Mouse (Mus musculus) heart, postnatal 36 days (tissue): Measurements from ENCODE around the gene Hps5. TPM values are rescaled to one million over a fixed set of nuclear protein-coding genes. Genes with fewer than 3 reads are reported as not detected.
"Not testable (repeated sequence)": the region's sequence is repeated elsewhere in the genome, so short reads cannot be mapped to it uniquely, and the experiment has no call there.

Experiments used
- DNase-seq, 2 experiments: peaks; one replicate each; pipeline ENCODE4 v3.0.0; 2021 to 2022
- intact Hi-C: fragments of 180-260 bp; cut with DNase I; formaldehyde crosslinking; loops from one replicate; pipeline ENCODE4 v1.15.1; 2025
- total RNA-seq, 2 experiments: library from RNA; stranded (reverse); gene quantifications; 2 replicates each; pipeline ENCODE4 v1.2.3; 2021

Hps5 gene
- total RNA-seq, 2 experiments from 2014 or later, result 8.8 to 12.7 TPM

DNA sequence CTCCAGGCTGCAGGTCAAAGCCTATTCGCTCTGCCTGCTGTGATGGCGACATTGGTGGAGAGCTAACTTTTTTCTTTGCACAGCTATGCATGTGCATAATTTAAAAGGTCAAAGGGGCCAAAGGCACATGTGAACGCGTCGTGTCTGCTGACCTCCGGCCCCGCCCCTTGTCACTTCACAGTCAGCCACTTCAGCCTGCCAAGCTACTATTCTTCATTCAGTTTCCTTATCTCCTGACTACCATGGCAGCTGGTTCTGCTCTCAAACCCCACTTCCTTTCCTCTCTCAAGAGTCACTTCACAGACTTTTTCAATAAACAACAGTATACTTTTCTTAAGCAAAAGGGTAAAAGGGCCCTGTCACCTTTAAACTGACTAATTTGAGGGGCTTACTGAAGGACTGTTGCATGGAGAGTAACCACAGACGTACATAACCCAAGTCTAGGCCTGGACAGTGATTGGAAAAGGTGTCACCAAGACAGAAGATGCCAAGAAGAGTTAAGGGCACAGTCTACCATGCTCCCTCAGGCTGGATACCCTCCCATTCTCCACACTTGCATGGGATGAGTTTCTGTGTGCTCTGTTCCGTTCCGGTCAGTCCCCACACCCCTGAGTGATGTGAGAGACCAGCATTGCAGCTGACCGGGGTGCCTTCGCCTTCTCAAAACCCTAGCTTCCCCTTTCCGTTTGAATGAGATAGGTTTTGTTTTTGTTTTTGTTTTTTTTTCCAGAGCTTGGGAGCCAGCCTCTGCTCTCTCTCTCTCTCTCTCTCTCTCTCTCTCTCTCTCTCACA lies 35.1 kb upstream of the Hps5 start:
- intact Hi-C loops, result loop anchor here (2.0 kb wide), 1 partner anchor 20 kb away; no protein-coding TSS in a partner anchor
- no peak for DNase-seq

DNA sequence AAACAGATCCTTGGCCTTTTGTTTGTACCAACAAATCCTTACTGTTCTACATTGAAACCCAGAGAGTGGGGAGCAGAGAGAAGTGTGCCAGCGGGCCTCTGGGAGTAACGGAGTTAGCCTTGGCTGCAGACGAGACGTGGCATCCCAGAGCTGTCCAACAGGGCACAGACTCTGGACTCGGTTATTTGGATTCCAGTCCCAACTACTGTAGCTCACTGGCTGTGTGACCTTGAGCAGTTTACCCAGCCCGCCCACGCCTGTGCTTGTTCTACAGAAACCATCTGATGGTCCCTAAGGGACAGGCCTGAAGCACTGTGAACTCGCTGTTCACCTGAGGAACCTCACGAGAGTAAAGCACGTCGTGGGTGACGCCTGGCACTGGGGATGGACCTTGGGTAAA lies 34.0 kb upstream of the Hps5 start:
- DNase-seq, result no peak
- intact Hi-C loops, result loop anchor here (2.0 kb wide), 1 partner anchor 21 kb away; no protein-coding TSS in a partner anchor

DNA sequence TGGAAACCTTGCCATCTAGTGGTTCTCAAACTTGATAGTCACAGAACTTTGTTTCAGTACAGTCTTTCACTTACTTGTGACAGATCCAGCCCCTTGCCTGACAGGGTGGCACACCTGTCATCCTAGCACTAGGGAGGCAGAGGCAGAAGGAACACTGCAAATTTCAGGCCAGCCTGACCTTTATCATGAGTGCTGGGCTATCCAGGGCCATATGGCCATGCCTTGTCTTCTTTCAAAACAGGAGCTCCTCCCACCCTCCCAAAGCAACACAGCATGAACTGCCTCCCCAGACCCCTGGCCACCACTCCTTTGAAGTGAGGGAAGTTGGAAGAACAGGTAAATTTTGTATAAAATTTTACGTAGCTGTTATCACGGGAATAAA lies 31.9 kb upstream of the Hps5 start:
- intact Hi-C loops, result no loop called here
- no peak for DNase-seq

DNA sequence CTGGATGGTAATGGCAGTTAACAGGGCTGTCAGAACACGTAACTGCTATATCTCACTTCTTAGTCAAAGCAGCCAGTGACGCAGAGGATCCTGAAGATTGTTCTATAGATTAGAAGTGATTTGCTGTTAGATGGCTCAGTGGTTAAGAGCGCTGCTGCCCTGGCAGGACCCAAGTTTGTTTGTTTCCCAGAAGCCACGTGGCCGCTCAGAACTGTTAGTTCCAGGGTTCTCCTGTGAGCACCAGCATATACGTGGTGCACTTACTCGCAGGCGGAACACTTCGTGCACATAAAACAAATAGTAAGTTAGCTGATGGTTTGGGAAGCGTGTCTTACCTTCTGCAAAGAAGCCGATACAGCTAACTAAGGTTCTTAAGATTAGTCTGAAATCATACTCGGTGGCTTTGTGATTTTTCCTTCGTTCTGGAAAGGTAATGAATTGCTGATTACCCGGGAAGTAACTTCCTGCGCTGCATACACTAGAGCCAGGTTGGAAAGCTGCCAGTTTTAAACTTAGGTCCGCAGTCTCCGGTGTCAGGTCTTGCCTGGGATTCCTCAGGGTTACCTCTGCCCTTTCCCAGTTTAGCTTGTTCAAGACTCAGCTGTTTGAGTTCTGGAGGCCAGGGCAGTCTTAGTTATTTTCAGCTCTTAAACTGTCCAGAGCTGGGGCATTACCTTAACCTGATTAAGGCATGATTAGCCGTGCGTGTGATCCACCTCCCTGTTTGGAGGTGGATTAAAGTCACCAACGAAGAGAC lies 31.4 kb upstream of the Hps5 start:
- intact Hi-C loops, result no loop called here

DNA sequence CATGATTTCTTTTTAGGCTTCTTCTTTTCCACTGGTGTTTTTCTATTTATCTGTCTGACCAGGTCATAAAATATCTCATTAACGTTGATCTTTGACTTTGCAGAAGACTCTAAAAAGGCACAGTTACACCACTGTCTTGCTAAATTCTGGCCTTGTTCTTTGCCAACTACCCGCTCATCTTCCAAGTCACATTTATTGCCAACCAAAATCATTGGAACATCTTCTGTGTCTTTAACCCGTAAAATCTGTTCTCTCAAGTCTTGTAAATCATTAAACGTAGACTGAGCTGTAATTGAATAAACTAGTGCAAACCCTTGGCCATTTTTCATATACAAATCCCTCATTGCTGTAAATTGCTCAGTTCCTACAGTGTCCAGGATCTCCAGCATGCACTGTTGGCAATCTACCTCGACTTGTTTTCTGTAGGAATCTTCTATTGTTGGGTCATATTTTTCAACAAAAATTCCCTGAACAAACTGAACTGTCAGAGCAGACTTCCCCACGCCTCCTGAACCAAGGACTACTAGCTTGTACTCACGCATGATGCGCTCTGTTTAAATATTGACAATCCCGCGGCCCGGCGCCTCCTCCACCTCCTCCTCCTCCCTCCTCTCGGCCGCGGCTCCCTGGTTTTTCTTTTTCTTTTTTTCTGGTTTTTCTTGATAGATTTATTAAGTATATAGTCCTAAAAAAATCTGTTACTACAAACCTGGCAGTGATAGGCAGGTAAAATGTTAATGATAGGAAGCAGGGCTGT lies 25.2 kb upstream of the Hps5 start:
- intact Hi-C loops, DNase-seq: not testable (repeated sequence)

More for the DNA sequence above, 31.4 kb upstream of the Hps5 start:
- DNase-seq, result no peak

DNA sequence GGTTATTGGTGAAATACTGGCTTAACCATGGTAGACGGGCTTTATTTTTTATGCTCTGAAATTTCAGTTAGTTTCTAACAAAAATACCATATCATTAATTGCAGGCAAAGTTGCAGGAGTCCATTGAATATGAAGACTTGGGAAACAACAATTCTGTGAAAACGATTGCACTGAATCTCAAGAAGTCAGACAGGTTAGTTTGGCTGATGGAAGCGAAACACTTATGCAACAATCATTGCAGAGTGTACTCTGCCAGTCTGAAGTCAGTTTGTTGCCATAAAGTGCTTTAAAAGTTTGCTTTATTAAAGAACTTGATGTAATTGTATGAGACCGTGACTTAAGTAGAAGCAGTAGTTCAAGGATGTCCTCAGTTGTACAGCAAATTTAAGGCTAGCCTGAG lies 18.1 kb upstream of the Hps5 start:
- intact Hi-C loops, result loop anchor here (10.0 kb wide), 1 partner anchor 91 kb away; no protein-coding TSS in a partner anchor
- no peak for DNase-seq

DNA sequence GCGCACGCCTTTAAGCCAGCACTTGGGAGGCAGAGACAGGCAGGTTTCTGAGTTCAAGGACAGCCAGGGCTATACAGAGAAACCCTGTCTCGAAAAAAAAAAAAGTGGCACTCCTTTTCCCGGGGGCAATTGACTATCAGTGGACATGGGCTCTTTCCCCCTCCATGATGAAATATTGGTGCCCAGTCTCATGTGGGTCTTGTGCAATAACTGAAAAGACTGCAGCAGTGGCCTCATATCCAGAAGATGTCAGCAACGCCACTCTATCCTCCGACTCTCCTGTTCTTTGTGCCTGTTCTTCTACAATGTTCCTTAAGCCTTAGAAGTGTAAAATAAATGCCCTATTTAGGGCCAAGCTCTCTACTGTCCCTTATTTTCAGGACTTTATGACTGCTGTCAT lies 14.5 kb upstream of the Hps5 start:
- no peak for DNase-seq
- intact Hi-C loops, result loop anchor here (10.0 kb wide), 1 partner anchor 94 kb away; no protein-coding TSS in a partner anchor

DNA sequence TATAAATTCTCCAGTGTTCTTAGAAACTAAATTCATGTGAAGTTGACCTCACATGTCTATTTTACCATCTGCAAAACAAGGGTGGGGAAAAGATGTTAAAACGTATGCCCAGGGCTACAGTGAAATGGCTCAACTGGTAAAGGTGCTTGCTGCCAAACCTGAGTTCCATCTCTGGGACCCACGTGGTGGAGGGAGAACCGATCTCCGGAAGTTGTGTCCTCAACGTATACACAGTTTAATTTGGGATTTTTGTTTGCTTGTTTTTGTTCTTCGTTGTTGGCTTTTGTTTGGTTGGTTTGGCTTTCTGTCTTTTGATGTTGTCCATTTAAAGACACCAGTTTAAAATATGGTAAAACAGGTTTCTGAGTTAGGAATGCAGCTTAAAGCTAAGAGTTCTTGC lies 915 bp upstream of the Hps5 start:
- DNase-seq, result no peak
- intact Hi-C loops, result loop anchor here (1.0 to 5.0 kb wide), 2 partner anchors 49 to 121 kb away; partner anchors contain the start of gene Tsg101

DNA sequence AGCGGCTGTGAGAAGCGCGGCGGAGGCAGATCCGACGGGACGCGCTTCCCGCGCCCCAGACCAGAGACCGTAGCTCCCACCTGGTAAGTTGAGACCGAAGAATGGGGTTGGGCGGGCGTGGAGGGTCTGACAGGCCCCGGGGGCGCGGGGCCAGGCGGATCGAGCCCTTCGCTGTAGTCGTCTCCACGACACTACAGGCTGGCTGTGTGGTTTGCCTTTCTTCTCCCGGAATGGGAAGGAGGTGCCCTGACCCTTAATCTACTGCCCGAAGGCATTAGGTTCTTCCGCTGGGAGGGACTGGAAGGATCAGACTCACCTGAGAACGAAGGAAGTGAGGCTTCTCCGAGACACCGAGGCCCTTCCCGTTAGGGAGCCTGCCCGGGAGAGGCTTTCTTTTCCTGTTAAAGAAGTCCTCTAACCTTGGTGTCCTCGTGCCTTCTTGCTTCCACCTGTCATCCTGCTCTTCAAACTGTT lies 379 bp upstream of the Hps5 start:
- intact Hi-C loops, result loop anchor here (1.0 to 5.0 kb wide), 2 partner anchors 49 to 121 kb away; partner anchors contain the start of gene Tsg101
- DNase-seq, result no peak

DNA sequence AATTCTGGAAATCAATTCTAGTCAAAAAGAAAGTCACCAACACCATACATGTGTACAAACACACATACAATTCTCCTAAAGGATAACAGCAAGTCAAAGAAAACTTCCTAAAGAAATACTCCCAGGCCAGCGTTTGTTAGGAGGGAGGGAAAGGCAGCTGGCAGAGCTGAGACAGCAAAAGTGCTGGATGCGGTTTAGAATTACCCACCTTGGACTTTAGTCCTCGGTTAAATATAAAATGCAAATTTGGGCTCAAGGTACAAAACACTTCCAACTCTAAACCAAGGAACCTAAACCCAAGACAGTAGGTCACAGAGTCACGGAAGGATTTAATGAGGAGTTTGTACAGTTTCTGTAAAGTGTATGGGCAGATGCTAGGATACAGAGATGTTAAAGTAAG lies 2.0 kb downstream of the Hps5 start:
- DNase-seq, result no peak
- intact Hi-C loops, result no loop called here

DNA sequence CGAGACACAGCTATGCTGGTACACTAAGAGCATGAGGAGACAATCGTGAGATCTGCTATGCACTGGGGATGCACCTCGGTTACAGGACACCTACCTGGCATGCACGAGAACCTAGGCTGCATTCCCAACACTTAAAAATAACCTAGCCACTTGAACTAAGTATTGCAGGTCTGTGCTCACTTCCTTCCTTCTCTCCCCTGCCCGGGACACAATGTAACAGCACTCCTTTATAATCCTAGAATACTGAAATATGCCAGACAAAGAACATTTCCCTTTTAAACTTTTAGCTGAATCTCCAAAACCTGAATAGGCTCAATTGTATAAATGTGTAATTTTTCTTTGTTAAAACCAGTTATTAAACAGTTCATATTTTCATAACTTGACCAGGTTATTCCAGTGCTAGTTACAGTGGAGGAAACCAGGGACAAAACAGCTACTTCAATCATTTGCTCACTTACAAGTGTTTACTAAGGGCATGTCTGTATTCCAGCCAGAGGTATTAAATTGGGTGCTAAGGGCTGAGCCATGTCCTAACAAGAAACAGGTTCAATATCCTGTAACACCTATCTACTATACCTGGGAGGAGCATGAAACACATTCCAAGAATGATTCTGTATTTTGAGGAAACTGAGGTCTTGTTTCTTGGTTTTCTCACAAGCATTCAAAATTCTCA lies 6.6 kb downstream of the Hps5 start:
- DNase-seq, result no peak
- intact Hi-C loops, result no loop called here

DNA sequence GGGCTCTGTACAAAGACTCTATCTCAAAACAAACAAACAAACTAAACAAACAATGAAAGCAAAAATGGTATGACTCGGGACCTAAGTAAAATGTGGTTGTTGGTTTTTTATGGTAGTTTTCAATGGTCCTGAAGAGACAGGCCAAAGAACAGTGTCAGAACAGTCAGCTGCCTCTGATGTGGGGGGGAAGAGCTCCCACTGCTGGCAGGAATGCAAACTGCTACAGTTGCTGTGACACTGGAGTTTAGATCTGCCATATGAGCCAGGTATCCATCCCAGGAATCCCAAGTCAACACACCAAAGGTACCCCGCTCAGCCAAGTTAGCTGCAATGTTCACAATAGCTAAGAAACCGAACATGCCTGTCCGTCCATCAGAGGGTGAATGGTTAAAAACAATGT lies 25.2 kb downstream of the Hps5 start:
- intact Hi-C loops, result no loop called here
- DNase-seq, result peak; percentile 34 to 62

DNA sequence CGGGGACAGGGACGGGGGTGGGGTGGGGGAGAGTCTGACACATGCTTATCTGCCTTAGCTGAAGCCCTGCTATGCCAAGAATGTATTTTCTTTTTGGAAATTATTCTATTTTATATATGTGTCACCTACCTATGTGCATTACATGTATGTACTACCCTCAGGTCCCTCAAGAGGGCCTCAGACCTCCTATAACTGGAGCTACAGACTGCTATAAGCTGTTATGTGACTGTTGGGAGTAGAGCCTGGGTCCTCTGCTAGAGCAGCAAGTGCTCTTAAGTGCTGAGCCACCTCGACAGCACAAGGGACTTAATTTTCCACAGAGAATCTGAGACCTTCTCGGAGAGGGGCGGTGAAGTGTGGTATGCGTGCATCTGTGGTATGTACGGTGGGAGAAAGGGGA lies 27.4 kb downstream of the Hps5 start:
- DNase-seq, result no peak
- intact Hi-C loops, result no loop called here

DNA sequence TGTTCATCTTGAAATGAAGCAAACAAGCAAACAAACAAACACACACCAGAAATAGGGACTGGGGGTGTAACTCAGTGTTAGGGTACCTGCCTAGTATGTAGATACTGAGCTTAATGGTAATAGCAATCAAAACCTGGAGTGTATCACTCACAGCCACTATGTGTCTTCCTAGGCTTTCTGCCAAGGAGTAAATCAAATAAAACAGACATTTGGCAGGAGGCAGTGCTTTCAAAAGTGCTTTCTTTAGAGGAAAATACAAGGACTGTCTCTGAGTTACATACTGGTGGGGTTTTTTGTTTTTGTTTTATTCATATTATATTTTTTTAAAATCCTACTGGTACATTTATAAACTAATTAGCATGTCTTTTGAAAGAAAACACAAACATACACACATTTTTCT lies 28.5 kb downstream of the Hps5 start:
- intact Hi-C loops, result no loop called here
- DNase-seq, result no peak

DNA sequence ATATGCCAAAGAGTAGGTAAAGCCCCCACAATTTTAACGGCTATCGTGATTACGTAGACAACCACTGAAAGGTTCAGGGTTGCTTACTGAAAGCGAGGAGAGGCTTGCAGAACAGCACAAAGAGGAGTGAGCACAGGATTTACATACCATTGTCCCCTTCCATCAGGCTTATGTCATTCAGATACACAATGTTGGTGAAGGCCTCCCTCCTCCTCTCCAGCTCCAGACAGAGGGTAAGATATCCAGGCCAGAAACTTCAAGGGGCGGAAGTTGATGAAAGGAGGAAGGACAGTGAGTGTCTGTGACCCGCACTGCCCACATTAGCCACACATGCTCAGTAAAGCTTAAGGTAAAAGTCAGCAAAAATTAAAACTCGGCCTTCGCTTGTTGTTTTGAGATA lies 31.2 kb downstream of the Hps5 start:
- no peak for DNase-seq
- intact Hi-C loops, result no loop called here

DNA sequence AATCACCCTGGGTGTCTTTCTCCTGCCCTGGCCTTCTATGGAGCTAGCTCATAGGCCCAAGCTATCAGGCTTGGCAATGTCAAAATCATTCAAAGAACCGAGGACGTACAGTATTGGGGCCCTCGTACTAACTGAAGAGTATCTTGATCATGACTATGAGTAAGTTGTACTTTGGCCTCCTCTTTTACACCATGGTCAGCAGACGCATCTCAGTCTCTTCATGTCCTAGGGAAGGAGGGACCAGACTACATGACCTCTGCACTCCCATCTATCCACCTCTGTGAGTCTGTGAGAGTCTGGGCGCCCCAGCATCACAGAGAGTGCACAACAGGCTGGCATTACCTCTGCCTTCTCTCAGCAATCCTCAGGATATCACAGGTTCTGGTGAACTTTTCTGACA lies 33.3 kb downstream of the Hps5 start:
- intact Hi-C loops, result no loop called here
- no peak for DNase-seq

DNA sequence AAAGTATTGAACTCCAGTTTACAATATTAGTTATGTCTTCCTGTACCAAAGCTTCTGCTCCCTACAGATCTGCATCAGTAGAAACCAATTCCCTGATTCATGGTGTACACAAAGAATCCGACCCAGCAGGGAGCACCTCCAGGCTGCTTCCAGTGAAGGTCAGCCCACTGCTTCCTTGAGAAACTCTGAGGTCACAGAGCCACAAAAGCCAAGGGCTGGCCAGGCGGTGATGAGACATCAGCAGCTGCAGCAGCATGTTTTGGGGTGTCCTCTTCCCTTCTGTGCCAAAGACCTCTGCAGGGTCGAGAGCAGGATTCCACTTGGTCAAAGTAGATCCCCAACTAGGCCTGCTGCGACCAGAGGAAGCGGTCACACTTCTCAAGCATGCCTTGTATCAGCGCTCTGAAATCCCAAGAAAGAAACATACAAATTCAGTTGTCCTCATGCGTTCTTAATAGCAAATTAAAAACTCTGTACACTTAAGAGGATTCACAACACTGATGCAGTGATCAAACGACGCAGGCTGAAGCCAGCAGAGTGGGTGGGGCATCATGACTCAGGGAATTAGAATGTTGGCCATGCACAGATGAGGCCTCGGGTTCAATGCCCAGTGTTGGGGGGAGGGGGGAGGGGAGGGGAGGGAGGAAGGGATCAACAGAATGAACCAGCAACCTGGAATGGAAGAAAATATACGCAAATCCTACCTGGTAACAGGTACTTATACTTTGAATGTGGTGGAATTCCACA lies 34.6 kb downstream of the Hps5 start:
- DNase-seq, result no peak
- intact Hi-C loops, result no loop called here

DNA sequence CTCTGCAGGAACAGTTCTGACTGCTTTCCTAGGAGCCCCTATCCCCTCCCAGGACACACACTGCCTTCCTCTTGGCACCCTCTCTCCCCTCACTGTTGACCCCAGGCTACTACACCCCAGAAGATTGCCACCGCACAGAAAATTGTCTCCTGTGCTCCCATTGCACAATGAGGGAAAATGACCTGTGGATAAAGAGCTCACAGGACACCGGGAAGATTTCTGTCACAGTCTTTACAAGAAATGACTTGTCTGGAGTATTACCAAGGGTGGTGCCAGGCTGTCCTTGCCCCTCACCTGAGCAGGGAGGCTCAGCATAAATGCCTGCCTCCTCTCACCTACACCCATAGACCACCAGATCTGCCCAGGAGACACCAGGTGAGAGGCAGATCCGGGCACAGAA lies 44.4 kb downstream of the Hps5 start, which contains the start of gene Saa2:
Gene Saa2 (plus strand): TSS at position 301 of the 400 bp plus-strand sequence.
- DNase-seq, result no peak
- intact Hi-C loops, result no loop called here

DNA sequence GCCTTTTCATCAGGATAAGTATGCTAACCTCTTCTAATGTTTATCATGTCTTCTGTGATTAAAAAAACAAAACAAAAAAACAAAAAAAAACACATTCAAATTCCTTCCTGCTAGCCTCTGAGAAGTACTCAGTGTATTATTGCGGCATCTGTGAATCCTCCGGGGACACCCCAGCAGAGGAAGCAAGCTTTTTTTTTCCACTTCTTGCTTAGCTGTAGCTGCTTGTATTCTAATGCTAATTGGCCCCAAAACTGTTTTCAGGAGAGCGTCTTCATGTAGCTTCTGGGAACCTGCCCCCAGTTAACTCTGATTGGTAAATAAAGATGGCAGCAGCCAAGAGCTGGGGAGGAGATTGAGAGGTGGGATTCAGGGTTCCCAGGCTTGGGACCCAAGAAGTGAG lies 47.4 kb downstream of the Hps5 start:
- no peak for DNase-seq
- intact Hi-C loops, result no loop called here

DNA sequence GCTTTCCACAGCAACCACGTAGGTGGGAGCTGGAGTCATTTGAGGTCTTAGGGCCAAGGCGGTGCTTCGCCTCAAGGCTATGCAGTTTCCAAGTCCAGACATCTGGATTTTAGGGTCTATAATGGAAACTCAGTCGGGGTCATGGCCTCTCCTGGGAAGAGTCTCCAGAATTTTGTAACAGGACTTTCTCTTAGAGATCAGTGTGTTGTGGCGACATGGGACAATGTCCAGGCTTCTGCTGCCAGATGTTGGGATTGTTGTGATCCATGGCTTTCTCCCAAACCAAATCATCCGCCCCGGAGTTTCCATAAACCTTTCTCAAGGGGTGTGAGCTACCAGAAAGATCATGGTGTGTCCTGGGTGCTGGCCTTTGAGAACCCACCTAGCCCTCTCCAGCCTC lies 49.5 kb downstream of the Hps5 start:
- intact Hi-C loops, result no loop called here
- DNase-seq, result peak; percentile 22 to 34
